Mouse (Mus musculus) adrenal gland, postnatal 25 days (tissue): Measurements from ENCODE around the gene Maip1. TPM values are rescaled to one million over a fixed set of nuclear protein-coding genes. Genes with fewer than 3 reads are reported as not detected.

Experiments used
- DNase-seq: peaks from one replicate; pipeline ENCODE4 v3.0.0; 2021; ENCODE audit warnings: mixed read lengths
- long read RNA-seq: library from polyadenylated mRNA; stranded (forward); transcript quantifications from one replicate; pipeline ENCODE4 v2.0.0, GENCODE M21; 2021
- total RNA-seq: library from RNA; stranded (reverse); gene quantifications from 2 replicates; pipeline ENCODE4 v1.2.3, GENCODE M21; 2021

Gene Maip1
- total RNA-seq = 10.8 and 12.4 TPM in 2 replicates
- long read RNA-seq, transcript Maip1-201 (5 exons, 3,540 nt) = major isoform, 35 of 37 reads
- long read RNA-seq, partial matches to known transcripts = 0 of 37 reads
- long read RNA-seq, other reads (novel, unspliced or antisense) = 2 of 37 reads

GRCm38 (mm10) chr1:57406187-57407151 is at the start of gene Maip1, which contains the start of gene Tyw5:
Maip1 (plus strand) TSS chr1:57406328.
Tyw5 (minus strand) TSS chr1:57407101.
- peak; percentile 75 for DNase-seq

GRCm38 (mm10) chr1:57358546-57358945 is 47.6 kb upstream of the Maip1 start:
- no peak for DNase-seq

- no peak for DNase-seq
These were observed 38.7 kb upstream of the Maip1 start for GRCm38 (mm10) chr1:57367446-57367845.

GRCm38 (mm10) chr1:57369111-57369510 is 37.0 kb upstream of the Maip1 start:
- no peak for DNase-seq

GRCm38 (mm10) chr1:57370451-57370850 is 35.7 kb upstream of the Maip1 start:
- no peak for DNase-seq

- no peak for DNase-seq
These were observed 30.9 kb upstream of the Maip1 start for GRCm38 (mm10) chr1:57375276-57375675.

- no peak for DNase-seq
These were observed 29.3 kb upstream of the Maip1 start for GRCm38 (mm10) chr1:57376806-57377205.

GRCm38 (mm10) chr1:57377376-57378341 is 28.5 kb upstream of the Maip1 start, which contains the start of gene 1700066M21Rik:
1700066M21Rik (plus strand) TSS chr1:57377620.
- DNase-seq = peak; percentile 97

GRCm38 (mm10) chr1:57386519-57386918 is 19.6 kb upstream of the Maip1 start:
- DNase-seq = no peak

GRCm38 (mm10) chr1:57387876-57388275 is 18.3 kb upstream of the Maip1 start:
- no peak for DNase-seq

- DNase-seq = no peak
These were observed 17.5 kb upstream of the Maip1 start for GRCm38 (mm10) chr1:57388402-57389155.

GRCm38 (mm10) chr1:57390993-57391790 is 14.9 kb upstream of the Maip1 start:
- no peak for DNase-seq

- DNase-seq = no peak
These were observed 13.7 kb upstream of the Maip1 start for GRCm38 (mm10) chr1:57392417-57392816.

- DNase-seq = peak; percentile 31
These were observed 12.1 kb upstream of the Maip1 start for GRCm38 (mm10) chr1:57394051-57394450.

GRCm38 (mm10) chr1:57400321-57400720 is 5.8 kb upstream of the Maip1 start:
- DNase-seq = no peak

- DNase-seq = no peak
These were observed 5.3 kb upstream of the Maip1 start for GRCm38 (mm10) chr1:57400877-57401276.

GRCm38 (mm10) chr1:57402116-57402515 is 4.0 kb upstream of the Maip1 start:
- no peak for DNase-seq

- DNase-seq = no peak
These were observed 2.9 kb downstream of the Maip1 start for GRCm38 (mm10) chr1:57408994-57409393.

GRCm38 (mm10) chr1:57413397-57413796 is 7.3 kb downstream of the Maip1 start:
- DNase-seq = no peak

- no peak for DNase-seq
These were observed 17.6 kb downstream of the Maip1 start for GRCm38 (mm10) chr1:57423696-57424095.
